Mouse (Mus musculus) erythroblast, embryonic 14.5 days (primary cell): Measurements from ENCODE around the gene Ncf2. TPM values are rescaled to one million over a fixed set of nuclear protein-coding genes. Genes with fewer than 3 reads are reported as not detected.

Experiments
- H3K27me3 ChIP-seq: 2 replicates; pipeline ENCODE4 v1.6.1; 2012; ENCODE audit warnings: inconsistent platforms; ENCODE audit not compliant: control insufficient read depth
- H3K36me3 ChIP-seq: 2 replicates; pipeline ENCODE4 v1.6.1; 2012; ENCODE audit warnings: mild to moderate bottlenecking, inconsistent platforms; ENCODE audit not compliant: control insufficient read depth
- H3K4me1 ChIP-seq: 2 replicates; pipeline ENCODE4 v1.6.1; 2012; ENCODE audit warnings: inconsistent platforms; ENCODE audit not compliant: control insufficient read depth
- H3K4me3 ChIP-seq: replicated peaks from 2 replicates; pipeline ENCODE3; 2012; ENCODE audit warnings: moderate library complexity, mild to moderate bottlenecking, inconsistent platforms
- H3K9me3 ChIP-seq: 2 replicates; pipeline ENCODE4 v1.6.1; 2012; ENCODE audit warnings: low read length, inconsistent platforms, mixed read lengths; ENCODE audit not compliant: control insufficient read depth
- GATA1 ChIP-seq: IDR thresholded peaks from 2 replicates; pipeline ENCODE4 v1.6.1; 2012; ENCODE audit warnings: low read length, inconsistent platforms, mixed read lengths
- TAL1 ChIP-seq: IDR thresholded peaks from 3 replicates; pipeline ENCODE4 v1.6.1; 2012; ENCODE audit warnings: low read length, inconsistent platforms, mixed read lengths
- polyA plus RNA-seq: library from polyadenylated mRNA; stranded (reverse); fragments of >175 nt; gene quantifications from 2 replicates; pipeline ENCODE4 v1.2.3, GENCODE M21; 2012

The Ncf2 gene
- polyA plus RNA-seq, 1 experiment, result 0.05 TPM

DNA sequence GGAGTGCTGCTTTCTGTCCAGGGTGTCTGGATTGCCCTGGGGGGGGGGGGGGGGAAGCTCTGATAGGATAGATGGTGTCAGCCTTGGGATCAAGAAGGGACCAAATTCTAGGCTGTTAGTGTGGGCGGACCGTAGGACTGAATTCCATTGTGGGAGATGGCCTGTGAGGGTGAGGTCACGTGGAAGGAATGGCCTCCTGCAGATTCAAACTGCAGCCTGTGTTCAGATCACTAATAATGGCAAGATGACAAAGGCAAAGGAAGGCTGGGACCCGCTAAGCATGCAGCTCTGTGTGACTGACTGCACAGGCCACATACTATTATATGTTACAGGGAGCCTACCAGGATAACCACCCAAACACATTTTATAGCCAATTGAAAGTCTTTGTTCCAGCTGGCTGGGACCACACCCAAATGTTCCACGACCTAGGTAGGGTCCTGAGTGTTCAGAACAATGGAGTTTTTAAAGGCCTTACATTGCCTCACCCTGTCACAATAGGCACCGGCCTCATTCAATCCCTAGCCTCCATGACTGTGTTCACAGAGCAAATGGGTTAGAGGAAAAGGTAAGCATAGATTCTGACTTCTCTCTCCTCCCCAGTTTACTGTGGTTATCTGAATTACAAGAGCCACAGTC is 6.4 kb upstream of the Ncf2 start:
- no peaks in the 10 kb centered on the region for H3K27me3 ChIP-seq
- no peak overlapping the region for H3K4me3 ChIP-seq
- TF ChIP-seq TAL1 (no peak), GATA1 (no peak)
- H3K4me1 ChIP-seq, result no peaks in the 10 kb centered on the region; the same call in 1 of the 2 replicates
- no peaks in the 10 kb centered on the region for H3K9me3 ChIP-seq
- H3K36me3 ChIP-seq, result no peaks in the 10 kb centered on the region

DNA sequence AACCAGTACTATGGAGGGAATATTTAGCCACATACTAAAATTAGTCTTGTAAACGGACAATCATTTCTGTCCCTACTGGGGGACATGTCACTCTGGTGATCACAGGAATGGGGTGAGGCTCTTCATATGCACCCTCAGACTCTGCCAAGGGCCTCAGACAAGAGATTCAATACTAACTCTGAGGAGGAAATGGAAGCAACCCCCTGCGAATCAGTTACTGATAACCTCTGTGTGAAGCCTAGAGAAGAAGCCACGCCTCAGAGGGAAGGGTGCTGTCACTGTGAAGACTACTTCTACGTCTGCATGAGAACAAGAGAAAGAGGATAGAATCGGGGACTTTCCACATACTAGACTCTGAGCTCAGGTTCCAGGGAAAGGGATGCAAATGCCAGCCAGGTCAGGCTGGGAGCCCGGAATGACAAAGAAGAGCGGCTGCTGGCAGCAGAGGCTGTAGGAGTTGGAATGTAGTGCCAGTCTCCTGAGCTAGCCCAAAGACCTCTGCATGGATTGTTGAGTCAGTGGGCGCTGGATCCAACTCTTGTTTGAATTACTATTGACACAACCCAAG is 4.2 kb upstream of the Ncf2 start:
- Histone ChIP-seq H3K4me1 (no peaks in the 10 kb centered on the region), H3K4me3 (no peak overlapping the region), H3K36me3 (no peaks in the 10 kb centered on the region), H3K27me3 (no peaks in the 10 kb centered on the region), H3K9me3 (no peaks in the 10 kb centered on the region)
- TF ChIP-seq GATA1, result no peak
- no peak for TF ChIP-seq TAL1

DNA sequence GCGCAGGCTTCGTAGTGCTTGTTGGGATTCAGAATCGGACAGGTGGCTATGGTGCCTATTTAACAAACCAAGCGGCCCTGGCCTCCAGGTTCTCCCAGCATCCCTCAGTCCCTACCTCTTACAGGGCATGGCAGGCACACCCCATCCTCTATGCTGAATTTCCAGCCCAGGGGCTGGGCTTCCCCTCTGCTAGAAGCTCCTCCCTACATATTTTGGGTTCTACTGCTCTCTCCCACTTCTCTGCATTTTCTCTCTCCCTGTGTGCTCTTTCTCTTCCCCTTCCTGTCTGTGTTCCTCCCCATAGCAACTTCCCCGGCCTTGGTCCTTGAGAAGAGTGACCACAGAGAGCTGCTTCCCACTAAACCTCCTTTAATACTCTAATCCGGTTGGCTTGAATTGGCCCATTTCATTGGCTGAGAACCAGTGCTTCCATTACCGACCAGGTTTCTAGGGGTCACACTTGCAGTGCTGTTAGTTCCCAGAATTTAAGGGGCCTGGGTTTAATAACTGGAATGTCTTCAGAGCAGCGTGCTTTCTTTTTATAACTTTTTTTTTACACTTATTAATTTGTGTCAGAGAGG is 3.2 kb upstream of the Ncf2 start:
- Histone ChIP-seq H3K36me3 (no peaks in the 10 kb centered on the region), H3K4me3 (no peak overlapping the region), H3K9me3 (no peaks in the 10 kb centered on the region), H3K27me3 (no peaks in the 10 kb centered on the region), H3K4me1 (no peaks in the 10 kb centered on the region)
- TF ChIP-seq TAL1 (no peak), GATA1 (no peak)

DNA sequence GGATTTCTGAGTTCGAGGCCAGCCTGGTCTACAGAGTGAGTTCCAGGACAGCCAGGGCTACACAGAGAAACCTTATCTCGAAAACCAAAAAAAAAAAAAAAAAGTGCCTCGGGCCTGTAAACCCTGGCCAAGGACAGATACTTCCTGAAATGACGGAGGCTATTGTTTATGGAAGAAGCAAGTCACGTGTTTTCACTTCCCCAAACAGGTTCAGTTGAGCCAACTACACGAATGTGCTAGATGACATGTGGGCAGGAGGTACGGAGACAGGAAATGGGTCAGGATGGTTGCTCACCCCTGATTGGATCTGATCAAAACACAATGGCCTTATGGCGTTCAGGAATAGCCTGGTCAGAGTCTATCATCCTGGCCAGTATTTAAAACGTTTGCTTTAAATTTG is 1.9 kb upstream of the Ncf2 start:
- H3K9me3 ChIP-seq, result no peaks in the 10 kb centered on the region

DNA sequence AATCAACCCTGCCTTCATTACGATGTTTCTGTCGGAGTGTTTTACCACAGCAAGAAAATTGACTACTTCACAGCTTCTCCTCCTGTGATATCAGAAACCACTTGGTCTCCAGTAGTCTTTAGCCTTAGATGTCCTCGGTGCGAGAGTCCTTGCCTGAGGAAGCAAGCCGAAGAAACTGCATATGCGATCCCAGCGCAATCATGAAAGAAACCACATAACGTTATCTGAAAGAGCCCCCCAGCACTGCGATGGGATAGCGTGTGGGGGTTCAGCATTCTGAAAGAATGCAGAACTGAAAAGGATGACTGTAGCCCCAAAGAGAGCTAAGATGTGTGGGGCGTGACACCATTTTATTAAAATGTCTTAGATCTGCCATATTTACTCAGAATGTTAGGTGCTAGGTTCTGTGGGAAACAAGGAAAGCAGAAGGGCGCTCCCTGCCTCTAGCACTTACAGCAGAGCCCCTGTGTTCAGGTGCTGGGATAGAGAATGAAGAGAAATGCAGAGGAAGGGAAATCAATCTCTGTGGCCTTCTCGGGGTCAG is 711 bp downstream of the Ncf2 start:
- 0 out of 2 replicates have a peak, but pooled peaks cover 4% of the 10 kb centered on the region for H3K4me1 ChIP-seq
- H3K9me3 ChIP-seq, result no peaks in the 10 kb centered on the region
- H3K36me3 ChIP-seq, result no peaks in the 10 kb centered on the region
- TF ChIP-seq TAL1 (no peak), GATA1 (no peak)
- no peaks in the 10 kb centered on the region for H3K27me3 ChIP-seq
- no peak overlapping the region for H3K4me3 ChIP-seq

More for the DNA sequence above, 1.9 kb upstream of the Ncf2 start:
- TF ChIP-seq TAL1, result no peak
- no peak for TF ChIP-seq GATA1
- H3K27me3 ChIP-seq, result no peaks in the 10 kb centered on the region
- H3K36me3 ChIP-seq, result no peaks in the 10 kb centered on the region
- no peak overlapping the region for H3K4me3 ChIP-seq
- no peaks in the 10 kb centered on the region for H3K4me1 ChIP-seq

DNA sequence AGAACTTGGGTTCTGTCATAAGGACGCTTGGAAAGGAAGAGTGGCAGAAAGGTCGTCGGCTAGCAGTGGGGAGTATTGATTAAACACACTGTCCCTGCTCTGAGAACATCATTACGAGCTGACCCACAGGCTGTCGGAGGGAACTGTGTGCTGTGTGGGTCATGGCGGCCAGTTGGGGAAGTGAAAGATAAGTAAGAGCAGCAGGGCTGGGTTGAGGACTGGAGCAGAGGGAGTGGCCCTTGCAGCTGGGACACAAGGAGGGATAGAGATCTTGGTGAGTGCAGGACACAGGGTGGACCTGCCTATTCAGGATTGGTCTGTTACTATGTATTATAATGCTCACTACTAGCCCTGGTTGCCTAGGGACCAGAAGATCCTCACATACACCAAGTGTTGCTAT is 4.9 kb downstream of the Ncf2 start:
- TF ChIP-seq TAL1 (no peak), GATA1 (no peak)
- Histone ChIP-seq H3K4me3 (no peak overlapping the region), H3K4me1 (0 out of 2 replicates have a peak, but pooled peaks cover 4% of the 10 kb centered on the region), H3K27me3 (no peaks in the 10 kb centered on the region), H3K9me3 (no peaks in the 10 kb centered on the region), H3K36me3 (no peaks in the 10 kb centered on the region)

DNA sequence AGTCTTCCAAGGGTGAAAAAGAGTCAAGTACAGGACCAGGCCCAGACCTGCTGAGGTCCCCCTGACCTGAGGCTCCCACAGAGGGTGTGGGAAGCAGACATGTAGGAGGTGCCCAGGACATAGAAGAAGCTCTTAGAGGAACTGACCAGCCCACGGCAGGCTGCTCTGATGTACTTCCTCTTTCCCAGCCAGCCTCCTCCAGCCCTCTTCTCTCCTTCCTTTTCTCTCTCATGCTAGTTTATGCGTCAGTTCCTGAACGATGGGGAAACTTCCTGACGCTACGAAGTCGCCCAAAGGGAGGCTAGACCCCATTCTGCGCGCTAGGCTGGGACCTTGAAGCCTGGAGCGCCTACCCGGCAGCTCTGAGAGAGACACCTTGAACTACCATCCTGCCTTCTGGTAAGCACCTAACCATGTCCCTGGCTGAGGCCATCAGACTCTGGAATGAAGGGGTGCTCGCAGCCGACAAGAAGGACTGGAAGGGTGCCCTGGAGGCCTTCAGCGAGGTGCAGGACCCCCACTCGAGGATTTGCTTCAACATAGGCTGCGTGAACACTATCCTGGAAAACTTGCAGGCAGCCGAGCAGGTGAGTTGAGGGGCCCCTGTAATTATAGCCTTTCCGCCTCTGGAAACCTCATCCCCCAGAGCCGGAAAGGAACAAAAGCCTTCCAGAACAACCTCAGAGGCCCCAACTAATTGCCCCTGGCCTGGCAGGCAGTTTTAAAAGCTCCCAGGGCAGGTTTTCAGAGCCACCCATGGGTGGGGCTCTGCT is 7.8 kb downstream of the Ncf2 start:
- Histone ChIP-seq H3K27me3 (no peaks in the 10 kb centered on the region), H3K4me1 (0 out of 2 replicates have a peak, but pooled peaks cover 5% of the 10 kb centered on the region), H3K9me3 (no peaks in the 10 kb centered on the region), H3K4me3 (no peak overlapping the region), H3K36me3 (no peaks in the 10 kb centered on the region)
- TF ChIP-seq GATA1 (no peak), TAL1 (no peak)

DNA sequence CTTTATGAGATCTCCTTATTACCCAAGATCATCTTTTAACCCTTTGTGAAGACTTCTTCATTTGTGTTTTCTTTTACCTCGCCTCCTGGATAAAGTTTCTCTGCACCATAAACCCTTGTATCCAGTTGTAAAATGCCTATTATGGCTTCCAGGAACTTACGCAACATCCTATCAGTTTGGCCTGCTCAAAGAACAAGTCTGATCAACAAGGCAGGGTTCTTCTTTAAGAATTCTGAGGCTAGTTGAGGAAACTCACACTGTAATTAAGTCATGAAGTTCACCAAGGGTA is 8.3 kb downstream of the Ncf2 start:
- Histone ChIP-seq H3K9me3 (no peaks in the 10 kb centered on the region), H3K27me3 (no peaks in the 10 kb centered on the region), H3K4me1 (0 out of 2 replicates have a peak, but pooled peaks cover 5% of the 10 kb centered on the region), H3K36me3 (no peaks in the 10 kb centered on the region), H3K4me3 (no peak overlapping the region)
- TF ChIP-seq GATA1 (no peak), TAL1 (no peak)

DNA sequence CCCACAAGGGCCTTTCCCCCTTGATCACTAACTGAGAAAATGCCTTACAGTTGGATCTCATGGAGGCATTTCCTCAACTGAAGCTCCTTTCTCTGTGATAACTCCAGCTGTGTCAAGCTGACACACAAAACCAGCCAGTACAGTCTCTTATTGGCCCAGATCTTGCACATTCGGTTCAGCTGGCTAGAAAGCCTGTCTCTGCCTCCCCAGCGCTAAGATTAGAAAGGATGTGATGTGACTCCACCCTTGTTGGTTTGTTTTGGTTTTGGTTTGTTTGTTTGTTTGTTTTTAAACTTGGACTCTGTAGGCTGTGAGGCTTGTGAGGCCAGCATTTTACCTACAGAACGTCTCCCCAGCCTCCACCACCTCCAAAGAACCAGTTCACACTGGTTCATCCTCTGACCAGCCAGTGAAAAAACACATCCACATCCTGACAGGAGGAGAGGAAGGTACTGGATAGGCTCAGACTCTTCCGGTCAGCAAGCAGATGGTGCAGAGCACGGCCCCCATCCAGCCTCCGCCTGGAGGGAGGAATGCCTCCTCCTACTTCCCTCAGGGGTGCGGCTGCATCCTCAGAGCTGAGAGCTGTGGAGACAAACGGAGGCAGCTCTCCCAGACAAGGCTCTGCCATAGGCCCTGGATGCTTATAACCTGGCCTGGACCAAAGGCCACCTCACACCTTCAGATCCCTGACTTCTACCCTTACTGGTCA is 9.7 kb downstream of the Ncf2 start:
- no peak overlapping the region for H3K4me3 ChIP-seq
- no peaks in the 10 kb centered on the region for H3K27me3 ChIP-seq
- 0 out of 2 replicates have a peak, but pooled peaks cover 5% of the 10 kb centered on the region for H3K4me1 ChIP-seq
- H3K9me3 ChIP-seq, result no peaks in the 10 kb centered on the region
- no peaks in the 10 kb centered on the region for H3K36me3 ChIP-seq
- TF ChIP-seq GATA1 (no peak), TAL1 (no peak)
